Mouse (Mus musculus) adrenal gland, adult 2 months (tissue): ENCODE data around the gene Olfr1416. TPM values are rescaled to one million over a fixed set of nuclear protein-coding genes. Genes with fewer than 3 reads are reported as not detected.
"Not testable (repeated sequence)": the region's sequence is repeated elsewhere in the genome, so short reads cannot be mapped to it uniquely, and the experiment has no call there.

Experiments
- DNase-seq: peaks from one replicate; pipeline ENCODE4 v3.0.0; 2021
- long read RNA-seq: library from polyadenylated mRNA; stranded (forward); transcript quantifications from one replicate; pipeline ENCODE4 v2.0.0, GENCODE M21; 2021
- polyA plus RNA-seq: library from polyadenylated mRNA; depleted of rRNA; stranded (reverse); fragments of >200 nt; gene quantifications from 2 replicates; pipeline ENCODE4 v1.2.3, GENCODE M21; 2012; rRNA removed
- total RNA-seq, 2 experiments: library from RNA; stranded (reverse); gene quantifications; 2 replicates each; pipeline ENCODE4 v1.2.3; 2021

Olfr1416 gene
- not detected for total RNA-seq
- not detected in 2 replicates for polyA plus RNA-seq
- long read RNA-seq: 0 reads

DNA sequence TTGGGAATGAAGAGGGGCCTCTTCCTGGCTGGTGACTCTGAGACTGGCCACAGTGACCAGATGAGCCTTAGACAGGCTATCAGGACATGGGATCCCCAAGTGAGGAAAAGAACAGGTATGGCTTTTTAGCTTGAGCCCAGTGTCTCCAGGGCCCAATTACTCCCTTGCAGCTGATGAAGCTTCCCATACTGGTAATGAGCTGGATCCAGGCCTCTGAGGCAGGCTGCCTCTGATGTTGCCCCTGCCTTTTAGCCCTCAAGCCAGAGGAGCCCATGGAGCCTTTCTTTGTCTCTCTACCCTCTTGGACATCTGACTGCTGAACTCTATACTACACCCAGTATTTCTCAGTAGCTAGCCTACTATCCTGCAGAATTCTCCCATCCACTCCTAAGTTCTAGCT is at the start of gene Olfr1416:
Olfr1416 (minus strand) TSS at position 101 of the 400 bp plus-strand sequence.
- no peak for DNase-seq

DNA sequence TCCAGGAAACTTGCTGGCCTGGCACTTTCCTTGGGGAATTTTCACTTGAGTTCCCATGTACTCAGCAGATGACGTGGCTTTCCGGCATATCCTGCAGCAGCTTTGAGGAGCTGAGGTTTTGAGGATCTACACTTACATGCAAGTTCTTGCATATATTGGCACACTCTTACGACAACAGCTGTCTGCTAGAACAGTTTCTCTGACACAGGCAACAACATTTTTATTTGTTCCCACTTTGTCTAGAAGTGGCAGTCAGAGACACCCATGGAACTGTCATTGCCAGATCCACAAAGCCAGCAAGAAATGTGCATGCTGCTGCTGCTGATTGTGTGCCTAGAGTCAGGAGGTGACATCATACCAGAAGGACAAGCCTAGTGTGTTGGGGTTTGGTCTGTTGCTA is 38.9 kb upstream of the Olfr1416 start:
- no peak for DNase-seq

DNA sequence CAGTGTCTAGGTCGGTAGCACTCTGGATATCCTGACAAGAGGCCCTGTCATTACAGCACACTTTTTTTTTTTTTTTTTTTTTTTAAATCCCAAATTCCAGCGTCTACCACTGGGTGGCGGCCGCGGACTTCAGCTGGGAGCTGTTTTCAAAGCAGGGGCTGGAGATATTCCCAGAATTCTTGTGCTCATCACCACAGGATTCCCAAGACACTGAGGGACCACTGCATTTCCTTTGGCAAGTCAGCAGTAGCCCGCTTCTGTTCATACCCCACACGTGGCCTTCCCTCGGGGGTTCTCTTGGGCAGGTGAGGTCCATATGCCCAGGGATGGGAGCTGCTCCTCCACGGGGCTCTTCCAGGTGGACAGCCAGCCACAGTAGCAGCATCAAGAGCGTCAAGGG is 36.5 kb upstream of the Olfr1416 start:
- peak; percentile 21 for DNase-seq

DNA sequence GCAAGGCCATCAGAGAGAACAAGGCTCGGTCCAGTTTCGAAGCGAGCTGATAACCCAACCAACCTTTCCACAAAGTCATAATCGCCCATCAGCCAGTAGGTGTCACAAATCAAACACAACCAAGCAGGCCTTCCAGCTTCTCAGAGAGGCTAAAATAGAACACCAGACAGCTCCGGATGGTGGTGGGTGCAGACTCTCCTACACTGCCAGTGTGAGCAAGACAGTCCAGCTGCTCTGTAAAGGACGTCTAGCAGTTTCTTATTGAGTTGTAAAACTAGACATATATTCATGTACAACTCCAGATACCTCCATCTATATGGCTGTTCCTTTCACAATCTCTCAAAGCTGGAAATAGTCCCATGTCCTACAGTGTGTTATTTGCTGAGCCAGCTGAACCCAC is 34.1 kb upstream of the Olfr1416 start:
- no peak for DNase-seq

DNA sequence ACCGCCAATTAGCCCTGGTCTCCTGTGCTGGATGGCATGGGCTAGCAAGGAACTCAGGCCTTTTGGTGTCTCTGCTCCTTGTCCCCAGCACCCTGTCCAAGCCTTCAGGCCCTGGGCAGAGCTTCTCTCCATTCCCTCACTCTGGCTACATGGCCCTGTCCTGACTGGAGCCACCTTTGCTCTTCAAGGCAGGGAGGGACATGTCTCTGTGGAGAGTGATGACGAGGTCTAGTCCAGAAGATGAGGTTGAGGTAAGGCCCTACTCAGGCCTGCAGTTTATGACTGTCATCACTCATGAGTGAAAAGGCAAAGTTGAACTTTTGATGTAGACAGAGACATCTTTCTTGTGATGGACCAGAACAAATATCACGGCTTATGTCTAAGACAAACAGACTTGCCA is 33.6 kb upstream of the Olfr1416 start, which contains the start of gene Olfr1414:
Olfr1414 (minus strand) TSS at position 101 of the 400 bp plus-strand sequence.
- DNase-seq: no peak

DNA sequence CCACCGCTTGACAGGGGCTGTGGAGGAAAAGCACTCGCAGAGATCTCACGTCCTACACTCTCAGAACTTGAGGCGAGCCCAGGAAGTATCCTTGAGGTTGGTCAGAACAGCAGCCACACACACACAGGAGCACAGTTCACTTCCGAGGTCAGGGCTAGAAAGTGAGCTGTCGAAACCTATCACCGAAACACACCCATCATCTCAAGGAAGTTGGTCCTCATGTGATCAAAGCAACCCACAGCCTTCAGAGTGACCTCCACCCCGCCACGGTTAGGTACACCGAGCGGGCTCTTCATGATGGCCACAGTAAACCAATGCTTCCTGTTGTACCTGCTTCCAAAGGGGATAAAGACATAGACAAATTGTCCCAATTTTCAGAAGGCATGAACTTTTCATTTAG is 30.5 kb upstream of the Olfr1416 start:
- DNase-seq: peak; percentile 17

DNA sequence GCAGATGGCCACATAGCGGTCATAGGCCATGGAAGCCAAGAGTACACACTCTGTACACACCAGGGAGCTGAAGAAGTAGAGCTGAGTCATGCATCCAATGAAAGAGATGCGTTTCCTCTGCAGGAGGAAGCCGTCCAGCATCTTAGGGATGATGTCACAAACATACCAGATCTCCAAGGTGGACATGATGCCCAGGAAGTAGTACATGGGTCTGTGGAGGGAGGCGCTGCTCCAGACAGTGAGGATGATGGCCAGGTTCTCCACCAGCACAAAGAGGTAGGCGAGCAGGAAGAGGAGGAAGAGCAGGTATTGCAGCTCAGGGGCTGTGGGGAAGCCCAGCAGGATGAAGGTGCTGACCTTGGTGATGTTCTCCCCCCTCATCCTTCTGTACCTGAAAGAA is 26.7 kb upstream of the Olfr1416 start:
- not testable (repeated sequence) for DNase-seq

DNA sequence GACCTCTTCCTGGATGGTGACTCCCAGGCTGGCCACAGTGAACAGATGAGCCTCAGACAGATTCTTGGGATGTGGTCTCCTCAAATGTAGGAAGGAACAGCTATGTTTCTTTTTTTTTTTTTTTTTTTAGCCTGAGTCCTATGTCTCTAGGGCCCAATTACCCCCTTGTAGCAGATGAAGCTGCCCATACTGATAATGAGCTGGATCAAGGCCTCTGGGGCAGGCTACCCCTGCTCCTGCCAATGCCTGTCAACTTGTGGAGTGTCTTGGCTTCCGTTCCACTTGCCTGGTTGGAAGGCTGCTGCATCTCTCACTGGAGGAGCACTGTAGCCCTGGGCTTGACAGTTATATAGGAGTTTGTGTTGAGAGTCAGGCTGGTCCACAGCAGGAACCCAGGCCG is 11.1 kb upstream of the Olfr1416 start, which contains the start of gene Olfr1415:
Olfr1415 (minus strand) TSS at position 101 of the 400 bp plus-strand sequence.
- no peak for DNase-seq

DNA sequence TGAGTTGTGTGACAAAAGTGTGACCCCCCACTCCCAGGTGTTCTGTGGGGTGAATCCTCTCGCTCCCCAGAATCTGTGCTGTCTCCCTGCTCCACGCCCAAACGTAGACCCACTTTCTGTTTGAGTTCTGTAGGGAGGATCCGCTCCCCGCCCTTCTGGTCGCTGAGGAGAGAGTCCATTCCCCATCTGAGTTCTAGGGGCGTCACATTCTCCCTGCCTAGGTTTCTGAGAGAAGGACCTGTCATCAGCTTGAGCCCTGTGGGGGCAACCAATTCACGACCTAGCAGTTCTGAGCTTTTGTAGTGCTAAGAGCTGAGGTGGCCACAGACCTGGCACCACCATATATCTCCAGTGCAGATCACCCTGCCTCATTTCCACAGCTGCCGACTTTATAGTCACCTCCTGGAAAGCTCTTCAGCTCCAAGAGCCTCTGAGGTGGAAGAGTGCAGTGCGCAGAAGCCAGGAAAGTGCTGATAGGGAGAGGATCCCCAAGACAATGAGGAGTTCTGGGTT is 10.8 kb downstream of the Olfr1416 start:
- no peak for DNase-seq

DNA sequence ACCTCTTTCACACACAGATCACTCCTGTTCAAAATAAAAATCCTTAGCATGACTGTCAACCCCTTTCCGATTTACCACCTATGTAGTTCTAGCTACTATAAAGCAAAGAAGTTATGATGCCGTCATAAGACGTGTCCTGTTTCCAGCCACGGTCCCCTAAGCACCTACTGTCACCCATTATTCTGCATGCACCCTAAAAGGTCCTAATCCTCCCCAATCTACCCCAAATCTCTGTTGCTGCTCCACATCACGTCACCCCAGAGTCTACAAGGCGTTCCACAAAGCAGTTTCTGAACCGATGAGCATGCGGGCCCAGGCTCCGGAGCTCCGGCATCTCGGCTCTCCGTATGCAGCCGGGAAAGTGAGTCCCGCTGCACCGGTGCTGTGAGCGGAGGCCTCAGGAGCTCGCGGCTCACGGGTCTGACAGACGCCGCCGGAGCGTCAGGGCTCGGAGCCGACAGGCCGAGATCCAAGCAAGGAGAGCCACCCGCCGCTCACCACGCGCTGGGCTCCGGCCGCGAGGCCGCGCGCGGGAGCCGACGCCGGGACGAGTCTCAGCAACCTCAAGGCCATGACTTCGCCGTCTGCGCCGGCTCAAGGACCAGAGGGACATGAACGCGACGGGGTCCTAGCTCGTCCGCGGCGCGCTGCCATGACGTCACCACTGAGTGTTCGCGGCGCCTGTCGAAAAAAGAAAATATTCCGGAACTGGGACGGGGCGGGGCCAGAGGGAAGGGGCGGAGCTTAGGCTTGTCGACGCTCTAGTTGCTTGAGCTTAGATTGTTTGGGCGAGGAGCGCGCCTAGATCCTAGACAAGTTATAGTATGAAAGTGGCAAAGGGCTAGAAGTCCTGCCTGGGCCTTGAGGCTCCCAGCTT is 11.5 kb downstream of the Olfr1416 start, which contains the start of gene Ndufa10:
Ndufa10 (minus strand) TSS at position 696 of the 877 bp plus-strand sequence.
- peak; percentile 93 for DNase-seq

DNA sequence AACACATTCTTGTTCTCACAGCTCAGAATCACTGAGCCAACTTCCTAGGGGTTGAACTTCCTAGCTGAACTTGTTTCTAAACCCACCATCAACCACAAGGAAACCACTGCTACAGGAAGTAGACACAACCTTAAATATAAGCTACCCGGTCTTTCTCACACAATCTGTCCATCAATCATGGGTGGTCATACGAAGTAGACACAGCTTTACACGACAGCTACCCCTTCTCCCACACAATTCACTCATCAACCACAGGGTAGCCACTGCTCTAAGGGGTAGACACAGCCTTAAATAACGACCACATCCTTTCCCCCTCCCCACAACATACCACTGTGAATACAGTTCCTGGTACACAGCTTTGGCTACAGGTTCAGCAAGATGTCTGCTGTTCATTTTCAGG is 16.0 kb downstream of the Olfr1416 start:
- no peak for DNase-seq

DNA sequence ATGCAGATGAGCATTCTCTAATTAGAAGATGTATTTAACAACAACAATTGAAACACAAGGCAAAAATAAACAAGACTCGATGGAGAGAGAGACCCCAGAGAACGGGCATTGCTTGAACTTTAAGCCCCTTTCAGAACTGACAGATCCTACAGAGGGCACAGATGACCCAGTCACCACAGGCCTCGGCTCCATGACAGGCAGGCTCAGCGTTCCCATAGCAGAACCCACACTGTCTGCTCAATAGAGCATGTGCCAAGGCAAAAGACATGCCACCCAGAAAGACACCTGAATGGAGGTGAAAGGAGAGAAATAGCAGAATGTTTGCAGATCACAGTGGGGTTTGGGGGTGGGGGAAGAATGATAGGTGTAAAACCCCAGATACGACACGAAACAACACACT is 26.5 kb downstream of the Olfr1416 start:
- DNase-seq: no peak

DNA sequence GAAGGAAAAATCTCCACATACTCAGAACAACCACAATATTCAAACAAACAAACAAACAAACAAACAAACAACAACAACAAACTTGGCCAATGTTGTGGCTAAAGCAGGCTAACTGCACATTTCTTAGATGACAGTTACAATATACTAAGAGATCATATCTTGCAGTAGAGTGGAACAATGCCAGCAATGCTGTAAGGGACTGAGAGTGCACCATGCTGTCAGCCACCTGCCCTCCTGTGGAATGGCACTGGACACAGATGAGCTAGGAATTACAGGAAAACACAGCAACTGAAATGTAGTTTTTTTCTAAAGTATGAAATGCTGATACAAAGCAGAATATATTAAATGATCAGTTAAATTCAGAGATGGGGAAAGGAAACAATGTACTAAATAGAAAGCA is 27.2 kb downstream of the Olfr1416 start:
- DNase-seq: no peak

DNA sequence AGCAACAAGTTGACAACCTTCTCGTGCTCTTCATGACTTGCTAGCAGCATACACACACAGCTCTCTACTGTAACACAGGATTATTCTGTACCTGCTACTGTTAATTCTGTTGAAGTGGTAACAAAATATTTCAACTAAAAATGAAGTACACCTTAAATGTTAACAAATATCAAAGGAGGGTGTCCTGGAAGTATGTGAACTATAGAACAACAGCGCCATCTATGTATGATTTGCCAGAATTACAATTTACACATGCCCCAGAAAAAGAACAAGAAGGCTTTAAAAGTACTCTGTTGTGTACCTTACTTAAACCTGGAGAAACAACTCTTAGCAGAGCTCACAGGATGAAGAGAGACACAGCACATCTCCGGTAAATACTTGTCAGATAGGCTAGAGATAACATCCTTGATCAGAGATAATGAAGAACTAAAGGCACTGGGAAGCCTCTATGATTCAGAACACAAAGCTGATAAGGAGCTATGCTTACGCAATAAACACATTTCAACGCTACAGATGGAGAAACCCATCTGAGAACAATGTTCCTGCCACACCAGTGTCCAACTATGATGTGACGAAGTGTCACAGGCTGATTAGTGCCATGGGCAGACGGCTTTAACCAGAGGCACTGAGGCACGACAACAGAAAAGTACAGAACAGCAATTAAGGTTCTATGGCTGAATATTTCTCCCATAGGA is 31.0 kb downstream of the Olfr1416 start:
- DNase-seq: peak; percentile 44

DNA sequence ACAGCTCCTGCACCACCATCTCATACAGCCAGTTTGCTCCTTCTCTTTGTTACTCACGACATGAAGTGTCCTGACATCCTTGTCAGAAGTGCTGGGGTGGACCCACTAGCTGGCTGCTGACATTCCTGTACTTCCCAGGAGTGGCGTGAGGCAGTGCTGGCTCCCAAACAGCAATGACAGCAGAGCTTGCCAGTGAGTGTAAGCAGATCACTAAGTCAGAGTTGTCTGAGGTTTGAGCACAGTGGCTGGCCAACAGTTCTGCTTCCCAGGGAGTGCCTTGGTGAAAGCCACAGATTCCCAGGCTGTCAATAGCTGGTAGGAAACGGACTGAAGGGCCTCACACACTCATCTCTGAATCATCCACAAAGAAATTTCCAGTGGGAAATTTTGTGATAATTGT is 36.6 kb downstream of the Olfr1416 start:
- DNase-seq: no peak

DNA sequence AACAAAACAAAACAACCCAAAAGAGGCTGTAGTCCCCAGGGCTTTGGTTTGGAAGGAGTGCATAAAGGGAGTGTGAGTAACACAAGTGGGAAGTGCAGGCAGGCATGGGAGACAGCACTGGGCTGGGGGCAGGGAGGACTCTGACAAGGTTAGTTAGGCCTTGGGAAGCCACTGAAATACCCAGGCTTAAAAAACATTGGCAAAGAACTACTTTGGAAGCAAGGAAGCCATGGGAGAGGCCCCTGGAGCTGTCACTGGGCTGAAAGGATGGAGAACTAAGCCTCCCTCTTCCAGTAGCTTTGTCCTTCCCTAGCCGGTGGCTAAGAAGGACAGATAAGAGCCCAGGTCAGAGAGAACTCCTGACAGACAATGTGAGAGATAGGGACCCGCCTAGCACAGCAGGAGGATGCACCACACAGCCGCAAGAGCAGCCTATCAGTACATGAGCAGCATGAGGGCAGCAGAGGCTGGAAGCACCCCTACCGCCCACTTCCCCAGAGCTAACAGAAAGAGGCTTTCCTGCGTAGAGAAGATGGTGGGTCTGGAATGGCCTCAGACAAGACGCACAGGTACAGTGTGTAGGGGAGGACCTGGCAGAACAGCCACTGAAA is 43.4 kb downstream of the Olfr1416 start:
- peak; percentile 83 for DNase-seq

DNA sequence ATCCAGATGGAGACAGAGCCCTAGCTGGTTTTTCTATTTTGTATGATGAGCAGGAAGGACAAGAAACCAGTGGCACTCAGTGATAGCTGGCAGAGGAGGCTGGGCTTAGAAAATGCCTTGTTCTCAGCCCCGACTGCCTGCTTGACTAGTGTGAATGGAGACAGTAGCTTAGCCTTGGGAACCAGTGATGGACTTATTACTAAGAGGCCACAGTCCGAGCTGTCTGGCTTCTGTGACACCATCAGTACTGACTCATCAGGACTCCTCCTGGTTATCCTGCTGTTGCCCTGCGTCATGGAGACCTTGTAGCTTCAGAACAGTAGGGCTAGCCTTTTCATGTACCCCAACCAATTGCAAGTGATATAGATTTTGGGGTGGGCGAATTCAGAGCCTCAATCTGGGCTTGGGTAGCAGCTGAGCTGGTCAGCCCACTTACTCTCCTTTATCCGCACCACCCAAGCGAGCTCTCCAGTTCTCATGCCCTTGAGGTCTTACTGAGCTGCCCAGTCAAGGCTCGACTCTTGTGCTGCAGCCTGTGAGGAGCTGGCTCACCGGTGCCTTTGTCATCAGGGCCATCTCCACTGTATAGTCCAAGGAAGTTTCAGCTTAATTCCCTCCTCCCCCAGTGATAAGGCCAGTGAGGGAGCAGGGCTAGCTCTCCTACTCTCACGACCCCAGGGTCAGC is 44.7 kb downstream of the Olfr1416 start:
- peak; percentile 81 for DNase-seq

DNA sequence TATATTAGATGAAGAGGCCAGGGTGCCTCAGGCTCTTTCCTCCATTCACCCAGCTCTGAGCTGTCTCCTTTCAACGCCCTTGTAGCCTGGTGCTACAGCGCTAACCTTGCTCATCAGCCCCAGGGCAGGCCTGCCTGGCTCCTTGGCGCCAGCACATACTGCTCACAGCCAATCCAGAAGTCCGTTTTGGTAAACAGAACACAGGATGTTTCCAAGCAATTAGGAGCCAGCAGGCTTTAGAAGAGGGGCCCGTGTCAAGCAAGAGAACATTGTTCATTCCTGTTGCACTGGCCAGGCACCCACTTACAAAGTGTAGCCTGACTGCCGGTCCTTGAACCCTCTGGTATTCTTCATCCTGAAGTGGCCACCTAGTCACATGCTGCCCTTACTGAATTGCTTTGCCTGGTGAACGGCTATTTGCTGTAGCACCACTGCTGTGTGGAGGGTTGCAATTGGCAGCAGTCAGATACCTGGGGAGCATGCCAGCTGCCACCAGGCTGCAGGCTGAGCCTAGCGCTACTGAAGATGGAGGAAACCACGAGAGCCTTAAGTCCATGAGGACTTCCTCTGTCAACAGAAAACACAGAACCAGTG is 47.1 kb downstream of the Olfr1416 start:
- peak; percentile 62 for DNase-seq

DNA sequence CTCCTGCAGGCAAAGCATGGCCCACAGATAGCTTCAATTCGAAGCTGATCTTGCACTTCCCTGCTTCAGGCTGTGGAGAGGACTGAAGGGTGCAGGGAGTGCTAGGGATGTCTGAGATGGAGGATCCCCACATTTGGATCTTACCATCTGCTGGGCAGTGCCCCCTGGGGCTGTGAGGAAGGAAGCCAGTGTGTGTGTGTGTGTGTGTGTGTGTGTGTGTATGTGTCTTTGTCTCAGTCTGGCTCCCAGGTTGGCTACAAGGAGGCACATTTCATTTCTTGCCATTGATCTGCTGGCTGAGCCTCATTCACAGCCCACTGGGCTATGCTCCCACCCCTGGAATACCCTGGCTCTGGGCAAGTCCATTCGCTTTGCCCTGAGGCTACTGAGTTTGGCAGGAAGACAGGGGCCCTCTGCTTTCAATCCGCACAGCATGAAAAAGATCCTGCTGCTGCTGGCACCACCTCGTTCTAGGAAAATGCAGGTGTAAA is 48.0 kb downstream of the Olfr1416 start:
- DNase-seq: no peak

DNA sequence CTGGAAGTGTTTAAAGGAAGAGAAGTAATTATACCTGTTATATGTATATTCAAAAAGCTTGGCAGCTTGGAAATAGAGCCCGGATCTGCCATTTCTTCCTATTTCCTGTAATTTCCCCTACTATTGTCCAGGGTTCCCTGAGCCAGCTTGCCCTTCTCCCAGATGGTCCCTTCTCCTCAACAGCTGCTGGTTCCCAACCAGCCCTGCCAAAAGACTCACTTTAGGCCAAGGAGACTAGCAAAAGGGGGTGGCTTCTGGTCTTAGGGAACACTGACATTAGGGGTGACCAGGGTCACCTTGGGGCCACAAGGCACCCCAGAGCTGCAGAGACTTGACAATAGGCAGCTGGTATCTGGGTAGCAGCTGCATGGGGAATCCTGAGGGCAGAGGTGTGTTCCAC is 49.9 kb downstream of the Olfr1416 start:
- DNase-seq: no peak

DNA sequence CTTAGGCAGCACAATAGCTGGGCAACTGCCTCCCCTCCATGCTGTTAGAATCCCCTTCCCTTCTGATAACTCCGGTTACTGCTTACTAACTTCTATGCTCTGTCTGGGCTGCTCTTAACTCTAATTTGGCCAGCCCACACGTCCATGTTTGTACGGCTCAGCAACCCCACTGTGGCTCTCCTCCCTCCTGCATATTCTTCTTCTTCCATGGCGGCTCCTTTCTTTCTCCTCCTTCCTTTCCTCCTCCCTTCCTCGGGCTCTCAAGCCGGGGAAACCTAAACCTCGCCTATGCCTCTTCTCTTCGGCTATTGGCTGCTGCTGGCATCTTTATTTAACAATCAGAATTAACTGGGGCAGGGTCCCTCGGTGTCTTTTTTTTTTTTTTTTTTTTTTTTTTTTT is 52.1 kb downstream of the Olfr1416 start:
- no peak for DNase-seq
